Mouse (Mus musculus) lung, postnatal 0 days (tissue): ENCODE measurements at regions not wholly inside any gene's neighbourhood (a gene's known extent, or its start where the extent isn't known, plus 50 kb on each side); places are given as distances from the start of the nearest gene placed in this dataset.

Experiments
- ATAC-seq: fragments of 200-750 bp; cut with Nextera tagmentation; 2 replicates; pipeline ENCODE4 v1.8.0; 2017; ENCODE audit warnings: moderate library complexity
- DNase-seq: peaks from one replicate; pipeline ENCODE4 v3.0.0-alpha.2; 2016; ENCODE audit warnings: low spot score
- H3K27ac ChIP-seq: fragments of 300-500 bp; sonication (generic); 2 replicates; pipeline ENCODE4 v1.5.1; 2014; ENCODE audit warnings: antibody characterized with exemption, mild to moderate bottlenecking, low read length, mixed read lengths
- H3K27me3 ChIP-seq: fragments of 300-500 bp; sonication (generic); replicated peaks from 2 replicates; pipeline ENCODE4 v1.6.1; 2014; ENCODE audit warnings: low read length, mixed read lengths; ENCODE audit not compliant: insufficient read depth
- H3K36me3 ChIP-seq: fragments of 300-500 bp; sonication (generic); 2 replicates; pipeline ENCODE4 v1.6.1; 2014; ENCODE audit warnings: low read length, mixed read lengths; ENCODE audit not compliant: insufficient read depth
- H3K4me1 ChIP-seq: fragments of 300-500 bp; sonication (generic); 2 replicates; pipeline ENCODE4 v1.6.1; 2014; ENCODE audit warnings: antibody characterized with exemption, low read depth, low read length, mixed read lengths; ENCODE audit not compliant: insufficient read depth
- H3K4me2 ChIP-seq: fragments of 300-500 bp; sonication (generic); replicated peaks from 2 replicates; pipeline ENCODE4 v1.6.1; 2014; ENCODE audit warnings: low read depth, mild to moderate bottlenecking, low read length, moderate library complexity, mixed read lengths
- H3K4me3 ChIP-seq: fragments of 300-500 bp; sonication (generic); 2 replicates; pipeline ENCODE4 v1.5.1; 2014; ENCODE audit warnings: low read depth, low read length
- H3K9ac ChIP-seq: fragments of 300-500 bp; sonication (generic); replicated peaks from 2 replicates; pipeline ENCODE4 v1.6.1; 2014; ENCODE audit warnings: low read depth, mild to moderate bottlenecking
- H3K9me3 ChIP-seq: fragments of 300-500 bp; sonication (generic); 2 replicates; pipeline ENCODE4 v1.6.1; 2016; ENCODE audit warnings: low read length, mixed read lengths
- CTCF ChIP-seq: IDR thresholded peaks from 2 replicates; pipeline ENCODE4 v1.5.1; 2016; ENCODE audit warnings: antibody characterized with exemption, mild to moderate bottlenecking
- EP300 ChIP-seq: IDR thresholded peaks from 2 replicates; pipeline ENCODE4 v1.6.1; 2016; ENCODE audit warnings: antibody characterized with exemption, mild to moderate bottlenecking, control low read depth
- WGBS: fragments of 180-500 bp; shearing (Covaris S2); extraction: QIAGEN DNeasy Blood & Tissue Kit; methylation state at CpG from one replicate; pipeline ENCODE4 v1.1.7; 2014; 5-methylcytosine and 5-hydroxymethylcytosine counted together

GRCm38 (mm10) chr3:61064720-61065119 is 62.1 kb downstream of the P2ry1 start:
- Histone ChIP-seq H3K4me2 (no peak overlapping the region), H3K4me1 (no peaks in the 10 kb centered on the region), H3K9ac (no peak overlapping the region), H3K27me3 (no peaks in the 10 kb centered on the region), H3K4me3 (no peak overlapping the region), H3K9me3 (no peaks in the 10 kb centered on the region), H3K27ac (no peak overlapping the region), H3K36me3 (no peaks in the 10 kb centered on the region)
- 68% methylated on average over 1 of the region's 1 CpGs for WGBS
- no peak for ATAC-seq
- TF ChIP-seq CTCF (no peak), EP300 (no peak)
- DNase-seq, result no peak

DNA sequence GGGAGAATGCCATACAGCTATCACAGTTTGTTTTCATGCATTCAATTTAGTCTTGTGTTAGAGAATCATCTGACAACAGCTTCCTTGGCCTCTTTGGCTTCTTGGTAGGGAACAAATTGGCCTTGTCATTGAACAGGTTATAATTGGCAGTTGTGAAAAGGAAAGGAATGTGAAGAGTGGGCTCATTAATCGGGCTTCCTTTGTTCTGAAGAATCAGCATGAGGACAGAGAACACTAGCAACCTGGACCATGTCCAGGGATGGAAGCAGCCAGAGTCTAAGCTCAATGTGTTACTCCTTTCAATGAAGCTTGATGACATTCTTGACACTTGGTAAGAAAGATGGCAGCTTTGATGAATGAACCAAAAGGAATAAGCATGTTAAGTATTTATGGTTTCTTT is 64.5 kb downstream of the P2ry1 start:
- no peaks in the 10 kb centered on the region for H3K4me1 ChIP-seq
- H3K4me3 ChIP-seq, result no peak overlapping the region
- 44% methylated on average over 1 of the region's 1 CpGs for WGBS
- H3K27me3 ChIP-seq, result no peaks in the 10 kb centered on the region
- H3K27ac ChIP-seq, result no peak overlapping the region
- no peak for ATAC-seq
- H3K9ac ChIP-seq, result no peak overlapping the region
- no peaks in the 10 kb centered on the region for H3K36me3 ChIP-seq
- DNase-seq, result peak; percentile 6
- H3K4me2 ChIP-seq, result no peak overlapping the region
- H3K9me3 ChIP-seq, result no peaks in the 10 kb centered on the region
- no peak for TF ChIP-seq CTCF
- TF ChIP-seq EP300, result no peak

GRCm38 (mm10) chr3:61068229-61068628 is 65.6 kb downstream of the P2ry1 start:
- Histone ChIP-seq H3K36me3 (no peaks in the 10 kb centered on the region), H3K4me2 (no peak overlapping the region), H3K27me3 (no peaks in the 10 kb centered on the region), H3K9me3 (no peaks in the 10 kb centered on the region), H3K9ac (no peak overlapping the region), H3K4me3 (no peak overlapping the region), H3K27ac (no peak overlapping the region), H3K4me1 (no peaks in the 10 kb centered on the region)
- ATAC-seq (no peak), DNase-seq (no peak)
- TF ChIP-seq CTCF (no peak), EP300 (no peak)

- no peak for ATAC-seq
- no peak for DNase-seq
- no peaks in the 10 kb centered on the region for H3K9me3 ChIP-seq
- TF ChIP-seq CTCF (no peak), EP300 (no peak)
- no peaks in the 10 kb centered on the region for H3K4me1 ChIP-seq
- no peak overlapping the region for H3K27ac ChIP-seq
- H3K36me3 ChIP-seq, result no peaks in the 10 kb centered on the region
- no peak overlapping the region for H3K9ac ChIP-seq
- WGBS, result 70% methylated on average over 1 of the region's 1 CpGs
- no peaks in the 10 kb centered on the region for H3K27me3 ChIP-seq
- no peak overlapping the region for H3K4me2 ChIP-seq
- H3K4me3 ChIP-seq, result no peak overlapping the region
Measured at GRCm38 (mm10) chr3:61071041-61071440, 68.4 kb downstream of the P2ry1 start.

DNA sequence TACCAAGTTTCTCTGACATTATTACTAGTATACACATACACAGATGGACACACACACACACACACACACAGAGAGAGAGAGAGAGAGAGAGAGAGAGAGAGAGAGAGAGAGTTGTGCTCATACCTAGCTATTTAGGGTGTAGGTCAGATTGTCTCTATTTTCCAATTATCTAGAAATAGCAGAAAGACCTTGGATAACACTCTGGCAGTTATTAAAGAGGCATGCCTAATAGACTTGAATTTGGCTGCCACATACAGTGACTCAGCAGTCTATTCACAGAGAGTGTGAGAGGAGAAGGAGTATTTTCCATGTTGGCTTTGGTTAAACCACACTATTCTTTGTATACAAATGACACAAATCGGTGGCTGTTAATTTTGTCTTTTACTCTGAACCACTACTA is 69.7 kb downstream of the P2ry1 start:
- WGBS, result 89% methylated on average over 1 of the region's 1 CpGs
- Histone ChIP-seq H3K27ac (no peak overlapping the region), H3K4me3 (no peak overlapping the region), H3K9ac (no peak overlapping the region), H3K4me2 (no peak overlapping the region), H3K9me3 (no peaks in the 10 kb centered on the region), H3K4me1 (no peaks in the 10 kb centered on the region), H3K36me3 (no peaks in the 10 kb centered on the region), H3K27me3 (no peaks in the 10 kb centered on the region)
- TF ChIP-seq EP300 (no peak), CTCF (no peak)
- DNase-seq (no peak), ATAC-seq (no peak)

- ATAC-seq, result no peak
- WGBS, result 92% methylated on average over 1 of the region's 1 CpGs
Measured at GRCm38 (mm10) chr3:61073103-61073502, 70.5 kb downstream of the P2ry1 start.

DNA sequence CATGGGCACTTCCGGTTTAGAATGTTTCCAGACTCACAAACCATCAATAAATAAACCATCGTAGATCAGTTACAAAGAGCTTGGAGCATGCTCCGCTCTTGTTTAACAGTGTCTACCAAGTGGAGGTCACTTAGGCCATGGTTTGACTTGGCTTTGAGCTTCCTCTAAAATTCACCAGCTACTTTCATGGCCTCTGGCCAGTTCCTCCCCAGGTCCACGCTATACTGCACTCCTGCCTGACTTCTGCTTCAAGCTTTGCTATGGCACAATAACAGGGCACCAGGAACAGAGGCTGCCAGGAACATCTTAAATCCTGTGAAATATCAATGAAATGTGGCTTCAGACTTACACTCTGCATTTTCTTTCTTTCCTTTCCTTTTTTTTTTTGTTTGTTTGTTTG is 71.2 kb downstream of the P2ry1 start:
- H3K9ac ChIP-seq, result no peak overlapping the region
- TF ChIP-seq CTCF (no peak), EP300 (no peak)
- no peaks in the 10 kb centered on the region for H3K27me3 ChIP-seq
- no peak for ATAC-seq
- no peaks in the 10 kb centered on the region for H3K9me3 ChIP-seq
- no peak overlapping the region for H3K4me2 ChIP-seq
- no peak overlapping the region for H3K4me3 ChIP-seq
- no peak overlapping the region for H3K27ac ChIP-seq
- WGBS, result 75% methylated on average over 4 of the region's 4 CpGs
- no peak for DNase-seq
- no peaks in the 10 kb centered on the region for H3K36me3 ChIP-seq
- H3K4me1 ChIP-seq, result no peaks in the 10 kb centered on the region

More at GRCm38 (mm10) chr3:61073103-61073502, 70.5 kb downstream of the P2ry1 start:
- Histone ChIP-seq H3K4me3 (no peak overlapping the region), H3K9ac (no peak overlapping the region), H3K27ac (no peak overlapping the region), H3K4me2 (no peak overlapping the region), H3K36me3 (no peaks in the 10 kb centered on the region), H3K4me1 (no peaks in the 10 kb centered on the region), H3K9me3 (no peaks in the 10 kb centered on the region), H3K27me3 (no peaks in the 10 kb centered on the region)
- no peak for DNase-seq
- no peak for TF ChIP-seq CTCF
- no peak for TF ChIP-seq EP300
